Mouse (Mus musculus) liver, adult 2 months (tissue): ENCODE data around the gene Rxfp4.

ENCODE experiments used
- CTCF ChIP-seq: fragments of 200-500 bp; IDR thresholded peaks from 2 replicates; pipeline ENCODE4 v1.5.1; 2011; ENCODE audit warnings: low read depth, low read length, control low read depth
- POLR2A ChIP-seq: fragments of 200-500 bp; IDR thresholded peaks from 2 replicates; pipeline ENCODE4 v1.6.1; 2011; ENCODE audit warnings: low read length, control low read depth; ENCODE audit not compliant: insufficient read depth; ENCODE audit errors: extremely low read depth

- TF ChIP-seq POLR2A (no peak), CTCF (no peak)
These were observed 9.9 kb downstream of the Rxfp4 start for GRCm38 (mm10) chr3:88643078-88643477.
